Mouse (Mus musculus) CD4-positive, CD25-positive, alpha-beta regulatory T cell, adult 4 months (primary cell): ENCODE results near the gene Mfap5. TPM values are rescaled to one million over a fixed set of nuclear protein-coding genes. Genes with fewer than 3 reads are reported as not detected.
"Not testable (repeated sequence)": the region's sequence is repeated elsewhere in the genome, so short reads cannot be mapped to it uniquely, and the experiment has no call there.

Source experiments
- ATAC-seq: one replicate; pipeline ENCODE4 v1.8.0; 2017
- polyA plus RNA-seq, 2 experiments: library from polyadenylated mRNA; unstranded; fragments of 100-300 nt; shearing (Covaris generic); gene quantifications; one replicate each; pipeline ENCODE4 v1.2.1; 2017

Gene Mfap5
- not detected for polyA plus RNA-seq

- no peak for ATAC-seq
Observed at GRCm38 (mm10) chr6:122505545-122505944, at the start of gene Mfap5. TSS of gene Mfap5 (plus strand) at chr6:122505845.

GRCm38 (mm10) chr6:122458946-122459693 is 46.5 kb upstream of the Mfap5 start:
- no peak for ATAC-seq

DNA sequence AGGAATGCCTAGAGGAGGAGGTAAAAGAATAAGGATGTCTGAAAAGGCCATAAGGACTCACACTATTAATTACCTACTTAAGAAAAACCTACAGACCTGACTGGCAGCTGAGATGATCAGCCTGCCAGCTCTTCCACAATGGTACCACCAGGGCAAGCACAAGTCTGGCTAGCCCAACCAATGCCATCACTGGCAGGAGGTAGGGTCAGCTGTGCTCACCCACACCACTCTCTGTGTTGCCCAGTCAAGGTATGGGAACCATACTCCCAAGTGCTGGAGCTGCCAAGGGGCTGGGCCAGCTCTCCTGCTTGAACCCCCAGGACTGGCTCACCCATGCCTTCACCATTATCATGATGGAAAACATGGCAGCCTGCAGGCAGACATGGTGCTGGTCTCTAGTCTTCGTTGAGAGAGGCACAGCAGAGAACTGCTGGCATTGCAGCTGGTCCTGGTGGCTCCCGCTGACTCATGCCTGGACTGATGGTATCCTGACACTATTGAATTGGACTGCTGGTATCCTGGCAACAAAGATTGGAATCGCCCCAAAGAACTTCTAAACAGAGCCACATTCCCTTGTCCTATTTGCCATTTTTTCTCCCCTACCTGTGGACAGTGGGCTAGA is 39.4 kb upstream of the Mfap5 start:
- no peak for ATAC-seq

- ATAC-seq = no peak
Observed at GRCm38 (mm10) chr6:122469030-122469640, 36.5 kb upstream of the Mfap5 start.

DNA sequence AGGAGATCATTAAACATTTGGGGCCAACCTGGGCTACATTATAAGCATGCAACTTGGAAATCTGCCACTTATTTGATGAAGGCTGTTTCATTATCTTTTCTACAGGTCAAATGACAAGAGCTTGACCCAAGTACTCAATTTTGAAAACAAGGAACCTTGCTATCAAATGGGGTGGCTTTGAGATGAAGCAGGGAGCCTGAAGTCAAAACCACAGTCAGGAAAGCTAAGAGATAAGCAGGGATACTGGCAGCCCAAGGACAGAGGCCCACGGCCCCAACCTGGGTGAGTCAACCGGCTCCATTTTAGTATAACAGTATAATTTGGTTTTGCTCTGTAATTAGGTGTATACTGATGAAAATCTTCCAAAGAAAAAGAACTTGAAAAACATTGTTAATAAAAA is 35.4 kb upstream of the Mfap5 start:
- no peak for ATAC-seq

- not testable (repeated sequence) for ATAC-seq
Observed at GRCm38 (mm10) chr6:122471461-122471860, 34.2 kb upstream of the Mfap5 start.

DNA sequence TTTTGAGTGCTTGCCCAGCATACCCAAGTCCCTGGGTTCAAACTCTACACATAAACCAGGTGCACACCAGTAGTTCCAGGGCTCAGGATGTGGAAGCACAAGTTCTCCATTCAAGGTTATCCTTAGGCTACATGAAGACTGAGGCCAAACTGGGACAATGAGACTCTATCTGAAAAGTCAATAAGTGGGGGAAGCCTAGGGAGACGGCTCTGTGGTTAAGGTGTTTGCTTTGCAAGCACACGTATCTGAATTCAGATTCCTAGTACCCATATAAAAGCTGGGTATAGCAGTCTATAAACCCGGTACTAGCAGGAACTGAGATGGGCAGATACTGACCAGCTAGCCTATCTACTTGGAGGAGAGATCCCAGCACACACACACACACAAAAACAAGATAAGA is 27.6 kb upstream of the Mfap5 start:
- ATAC-seq = no peak

DNA sequence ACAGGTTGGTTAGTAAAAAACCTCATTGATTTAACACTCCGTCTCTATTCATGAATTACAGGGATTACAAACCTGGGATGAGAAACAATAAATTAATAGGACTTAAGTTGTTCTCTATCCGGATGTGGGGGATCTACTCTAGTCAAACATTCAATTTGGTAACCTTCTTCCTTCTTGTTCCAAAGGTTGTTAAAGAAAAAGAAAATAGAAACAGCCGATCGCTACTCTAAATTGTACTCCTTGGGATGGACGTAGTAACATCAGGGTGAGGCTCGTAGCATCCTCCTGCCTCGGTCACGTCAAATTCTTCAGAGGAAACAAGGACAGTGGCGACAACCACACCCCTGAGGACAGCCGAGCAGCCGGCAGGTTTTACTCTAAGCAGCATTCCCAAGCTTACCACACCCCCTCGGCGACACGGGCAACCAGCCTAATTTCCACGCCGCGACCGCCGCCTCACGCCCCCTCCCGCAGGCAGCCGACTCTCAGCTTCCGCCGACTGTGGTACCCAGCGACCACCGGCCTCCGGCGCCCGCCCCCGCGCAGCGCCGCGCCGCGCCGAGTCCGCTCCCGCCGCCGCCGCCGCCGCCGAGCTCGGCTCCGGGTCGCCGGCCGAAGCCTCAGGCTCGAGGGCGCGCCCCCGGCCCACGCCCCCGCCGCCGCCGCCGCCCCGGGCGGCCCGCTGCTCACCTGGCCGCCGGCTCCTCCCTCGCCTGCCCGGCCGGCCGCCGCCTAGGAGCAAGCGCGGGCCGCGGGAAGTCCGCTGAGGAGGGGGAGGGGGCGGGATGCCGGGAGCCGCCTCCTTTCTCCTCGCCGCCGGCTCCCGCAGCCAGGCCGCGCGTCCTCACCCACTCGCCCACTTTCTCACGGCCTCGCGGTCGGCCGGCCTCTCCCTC is 20.0 kb upstream of the Mfap5 start:
- peak; percentile 38 for ATAC-seq

DNA sequence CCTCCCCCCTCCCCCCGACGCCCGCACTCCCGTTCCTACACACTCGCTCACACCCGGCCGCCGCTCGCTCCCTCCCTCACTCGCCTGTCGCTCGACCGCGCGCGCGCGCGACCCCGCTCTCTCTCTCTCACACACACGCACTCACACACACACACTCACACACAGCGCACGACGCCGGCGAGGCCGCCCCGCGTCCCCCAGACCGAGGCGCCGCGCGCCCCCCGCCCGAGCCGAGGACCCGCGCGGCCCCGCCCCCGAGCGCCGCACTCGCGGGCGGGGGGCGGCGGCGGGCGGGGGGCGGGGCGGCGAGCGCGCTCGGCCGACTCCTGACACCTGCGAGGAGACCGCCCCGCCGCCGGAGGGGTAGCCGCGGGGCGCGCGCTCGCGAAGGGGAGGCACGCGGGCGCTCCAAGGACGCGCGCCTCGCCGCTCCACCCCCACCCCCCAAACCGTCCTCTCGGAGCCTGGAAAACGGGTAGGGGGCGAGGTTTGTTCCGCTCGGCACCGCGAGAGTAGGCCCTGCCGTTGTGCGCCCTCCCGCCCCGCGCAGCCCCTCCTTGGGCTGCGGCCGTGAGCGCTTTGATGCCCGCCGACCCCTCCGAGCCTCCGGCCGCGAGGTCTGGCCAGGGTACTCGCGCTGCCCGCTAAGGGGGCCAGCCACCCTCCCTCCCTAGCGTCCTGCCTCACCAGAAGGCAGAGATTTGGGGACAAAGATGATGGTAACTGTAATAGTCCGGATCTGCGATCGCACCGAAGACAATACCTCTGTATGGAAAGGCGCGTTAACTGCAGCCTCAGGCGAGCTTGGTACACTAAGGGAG is 19.1 kb upstream of the Mfap5 start:
- no peak for ATAC-seq

DNA sequence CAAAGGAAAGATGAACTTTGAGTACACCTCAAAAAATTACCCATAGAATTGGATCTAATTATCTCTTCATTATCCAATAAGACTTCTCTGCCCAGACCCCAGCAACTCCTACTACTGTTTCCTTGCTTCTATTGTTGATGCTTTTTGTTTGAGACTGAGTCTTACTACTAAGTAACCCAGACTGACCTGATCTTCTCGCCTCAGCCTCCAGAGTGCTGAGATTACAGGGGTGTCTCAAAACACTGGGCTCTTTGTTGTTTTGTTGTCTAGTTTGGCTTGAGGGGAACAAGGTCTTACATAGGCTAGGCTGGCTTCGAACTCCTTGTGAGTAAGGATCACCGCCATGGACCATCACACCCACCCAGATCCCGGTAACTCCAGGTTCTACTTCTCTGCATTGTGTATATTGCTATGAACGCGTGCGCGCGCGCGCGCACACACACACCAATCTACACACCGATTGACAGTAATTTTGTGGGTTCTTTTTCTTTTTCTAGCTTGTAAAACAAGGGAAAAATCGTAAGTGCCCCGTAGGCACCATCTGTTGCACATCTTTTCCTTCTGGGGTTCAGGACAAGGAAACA is 14.6 kb upstream of the Mfap5 start:
- no peak for ATAC-seq

GRCm38 (mm10) chr6:122491557-122491956 is 14.1 kb upstream of the Mfap5 start:
- peak; percentile 46 for ATAC-seq

DNA sequence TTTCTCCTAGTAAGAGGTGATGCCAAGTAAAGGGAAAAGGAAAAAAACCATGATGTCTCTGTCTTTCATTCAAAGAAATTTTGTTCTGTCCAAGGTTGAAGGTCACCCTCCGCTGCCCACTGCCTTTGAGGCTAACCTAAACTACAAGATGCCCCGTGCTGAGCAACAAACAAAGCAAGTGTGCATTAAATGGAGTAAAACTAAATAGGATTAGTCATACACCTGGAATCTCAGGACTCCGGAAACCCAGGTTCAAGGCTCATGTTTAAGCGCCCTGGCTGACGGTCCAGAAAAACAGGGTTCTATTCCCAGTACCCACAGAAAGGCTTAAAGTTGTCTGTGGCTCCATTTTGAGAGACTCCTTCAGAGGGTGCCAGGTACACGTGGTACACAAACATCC is 13.2 kb upstream of the Mfap5 start:
- no peak for ATAC-seq

- ATAC-seq = no peak
Observed at GRCm38 (mm10) chr6:122493799-122494472, 11.7 kb upstream of the Mfap5 start.

GRCm38 (mm10) chr6:122495082-122495881 is 10.4 kb upstream of the Mfap5 start:
- no peak for ATAC-seq

GRCm38 (mm10) chr6:122496501-122496900 is 9.1 kb upstream of the Mfap5 start:
- ATAC-seq = peak; percentile 54

GRCm38 (mm10) chr6:122498661-122499060 is 7.0 kb upstream of the Mfap5 start, which contains the start of gene Rimklb:
TSS of gene Rimklb (minus strand) at chr6:122498761.
- no peak for ATAC-seq

DNA sequence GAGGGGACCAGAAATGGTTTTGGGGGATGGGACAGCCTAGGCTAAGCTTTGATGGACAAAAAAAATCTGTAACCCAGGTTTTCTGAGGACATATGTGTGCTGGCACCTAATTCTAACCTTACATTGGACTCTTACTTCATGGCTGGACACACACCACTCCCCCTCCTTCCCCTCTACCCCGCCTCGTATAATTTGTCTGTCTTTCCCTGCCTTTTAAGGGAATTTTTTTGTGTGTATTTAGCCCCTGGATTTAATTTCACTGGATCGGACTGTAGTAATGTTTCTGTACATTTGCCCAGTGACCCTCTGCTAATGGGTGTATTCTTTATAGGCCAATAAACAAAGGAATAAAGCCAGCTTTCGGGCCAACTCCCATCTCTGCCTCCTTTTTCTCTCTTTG is 604 bp upstream of the Mfap5 start:
- ATAC-seq = no peak

- ATAC-seq = no peak
Observed at GRCm38 (mm10) chr6:122508494-122508893, 2.8 kb downstream of the Mfap5 start.

- no peak for ATAC-seq
Observed at GRCm38 (mm10) chr6:122512914-122513878, 7.6 kb downstream of the Mfap5 start.
